Mouse (Mus musculus) ES-E14 (cell line): ENCODE measurements around the gene Tbl3. TPM values are rescaled to one million over a fixed set of nuclear protein-coding genes. Genes with fewer than 3 reads are reported as not detected.

Source experiments
- DNase-seq: peaks from one replicate; pipeline ENCODE4 v3.0.0-alpha.2; 2013; ENCODE audit warnings: low read depth, low spot score
- H3K27ac ChIP-seq: 2 replicates; pipeline ENCODE4 v1.5.1; 2012; ENCODE audit warnings: low read depth, mild to moderate bottlenecking, low read length, moderate library complexity, mixed read lengths; ENCODE audit not compliant: poor library complexity, insufficient read depth, severe bottlenecking
- H3K36me3 ChIP-seq: 2 replicates; pipeline ENCODE4 v1.6.1; 2012; ENCODE audit warnings: mild to moderate bottlenecking, low read length, moderate library complexity, mixed read lengths; ENCODE audit not compliant: control insufficient read depth, poor library complexity, insufficient read depth, severe bottlenecking
- H3K4me1 ChIP-seq, 2 experiments: fragments of 150-350 bp in 1 of 2; sonication (generic) in 1 of 2; 2 replicates each; pipeline ENCODE4 v1.6.1; 2012; ENCODE audit warnings: low read length in 2 of 2, mild to moderate bottlenecking in 1 of 2, mixed read lengths in 1 of 2; ENCODE audit not compliant: control insufficient read depth in 2 of 2, insufficient read depth in 2 of 2, poor library complexity in 1 of 2
- H3K4me3 ChIP-seq, 2 experiments: fragments of 150-350 bp in 1 of 2; sonication (generic) in 1 of 2; 2 replicates each; pipeline ENCODE4 v1.5.1; 2012; ENCODE audit warnings: low read length in 2 of 2, low read depth in 1 of 2, mild to moderate bottlenecking in 1 of 2, mixed read lengths in 1 of 2; ENCODE audit not compliant: insufficient read depth in 1 of 2, poor library complexity in 1 of 2, severe bottlenecking in 1 of 2
- H3K9ac ChIP-seq: 2 replicates; pipeline ENCODE4 v1.6.1; 2012; ENCODE audit warnings: low read depth, mild to moderate bottlenecking, low read length, mixed read lengths; ENCODE audit not compliant: poor library complexity, insufficient read depth, severe bottlenecking
- H3K9me3 ChIP-seq: fragments of 150-350 bp; sonication (generic); 2 replicates; pipeline ENCODE4 v1.6.1; 2012; ENCODE audit warnings: low read depth, mild to moderate bottlenecking, low read length; ENCODE audit not compliant: control insufficient read depth, insufficient read depth
- CHD2 ChIP-seq: IDR thresholded peaks from 2 replicates; pipeline ENCODE4 v1.6.1; 2014; ENCODE audit warnings: mild to moderate bottlenecking, low read depth, low read length, inconsistent platforms
- HCFC1 ChIP-seq: IDR thresholded peaks from 2 replicates; pipeline ENCODE4 v1.6.1; 2012; ENCODE audit warnings: low read length, inconsistent platforms, borderline replicate concordance; ENCODE audit not compliant: insufficient read depth
- MAFK ChIP-seq: IDR thresholded peaks from 2 replicates; pipeline ENCODE4 v1.6.1; 2014; ENCODE audit warnings: mild to moderate bottlenecking, low read depth, low read length, inconsistent platforms; ENCODE audit not compliant: insufficient read depth
- ZC3H11A ChIP-seq: IDR thresholded peaks from 2 replicates; pipeline ENCODE4 v1.6.1; 2012; ENCODE audit warnings: low read depth, mild to moderate bottlenecking, inconsistent platforms, low read length, borderline replicate concordance
- ZNF384 ChIP-seq: IDR thresholded peaks from 2 replicates; pipeline ENCODE4 v1.6.1; 2012; ENCODE audit warnings: low read depth, low read length, inconsistent platforms
- in situ Hi-C, 2 experiments: fragments of 600-800 bp; cut with MboI; formaldehyde crosslinking; loops; one replicate each; pipeline ENCODE4 v1.15.1; 2025; ENCODE audit warnings: low sequenced_read_pairs in 2 of 2, inconsistent platforms in 1 of 2; ENCODE audit not compliant: unreplicated experiment in 2 of 2
- total RNA-seq: library from RNA; depleted of rRNA; stranded (reverse); fragments of 300-350 nt; gene quantifications from 2 replicates; pipeline ENCODE4 v1.2.3, GENCODE M21; 2012

The Tbl3 gene
- total RNA-seq, 1 experiment = 108 TPM

DNA sequence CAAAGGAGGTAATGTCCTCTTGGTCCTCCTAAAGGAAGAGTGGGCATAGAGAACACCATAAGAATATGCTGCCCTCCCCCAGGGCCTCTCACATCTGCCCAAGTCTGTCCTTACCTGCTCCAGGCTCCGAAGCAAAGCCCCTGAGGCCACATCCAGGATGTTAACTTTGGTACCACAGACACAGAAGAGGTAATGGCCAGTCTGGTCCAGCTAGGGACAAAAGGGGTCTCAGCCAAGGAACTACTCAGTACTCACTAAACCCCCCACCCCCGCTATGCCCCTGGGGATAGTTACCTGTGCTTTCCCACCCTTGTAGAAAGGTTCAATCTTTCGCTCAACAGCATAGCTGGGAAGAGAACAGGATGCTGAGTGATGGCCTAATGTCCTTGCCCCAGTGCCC, 1.6 kb downstream of the Tbl3 start:
- no peaks in the 10 kb centered on the region; a peak in 1 of 4 replicates for H3K4me1 ChIP-seq
- no peaks in the 10 kb centered on the region for H3K9me3 ChIP-seq
- DNase-seq = no peak
- H3K4me3 ChIP-seq = no peak overlapping the region
- no peak overlapping the region for H3K9ac ChIP-seq
- in situ Hi-C loops = no loop called here
- no peak overlapping the region for H3K27ac ChIP-seq
- TF ChIP-seq CHD2 = no peak
- no peak for TF ChIP-seq HCFC1
- peaks cover 41% of the 10 kb centered on the region for H3K36me3 ChIP-seq

DNA sequence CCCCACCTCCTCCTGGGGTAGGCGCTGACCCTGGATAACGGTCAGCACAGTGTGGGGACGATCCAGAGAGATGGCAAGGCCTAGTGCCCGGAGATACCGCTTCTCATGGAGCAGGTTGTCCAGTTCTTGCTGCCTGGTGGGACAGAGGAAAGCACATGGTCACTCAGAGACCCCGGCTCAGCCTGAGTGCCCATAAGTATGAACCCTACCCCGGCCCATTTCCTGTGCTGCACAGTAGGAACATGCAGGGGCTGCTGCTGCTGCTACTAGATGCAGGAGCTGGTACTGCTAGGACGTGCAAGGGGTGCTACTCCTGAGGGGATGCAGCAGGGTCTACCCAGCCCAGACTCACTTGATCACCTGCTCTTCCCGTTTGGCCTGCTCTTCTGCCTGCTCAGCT, 6.2 kb downstream of the Tbl3 start:
- no peak overlapping the region for H3K27ac ChIP-seq
- H3K9ac ChIP-seq = no peak overlapping the region
- H3K4me1 ChIP-seq = peaks cover 11 to 13% of the 10 kb centered on the region in 2 experiments
- TF ChIP-seq HCFC1 = no peak
- no peak for TF ChIP-seq ZC3H11A
- no peak for TF ChIP-seq MAFK
- TF ChIP-seq ZNF384 = no peak
- no peak for TF ChIP-seq CHD2
- in situ Hi-C loops = no loop called here
- DNase-seq = no peak
- H3K4me3 ChIP-seq = no peak overlapping the region
- H3K9me3 ChIP-seq = no peaks in the 10 kb centered on the region
- peaks cover 55% of the 10 kb centered on the region for H3K36me3 ChIP-seq

GRCm38 (mm10) chr17:24699473-24699872, 8.0 kb downstream of the Tbl3 start:
- H3K4me3 ChIP-seq = no peak overlapping the region
- no peak overlapping the region for H3K9ac ChIP-seq
- in situ Hi-C loops = no loop called here
- H3K9me3 ChIP-seq = no peaks in the 10 kb centered on the region
- no peak for DNase-seq
- H3K36me3 ChIP-seq = peaks cover 44% of the 10 kb centered on the region
- no peak for TF ChIP-seq CHD2
- no peak for TF ChIP-seq ZNF384
- H3K27ac ChIP-seq = no peak overlapping the region
- peaks cover 11 to 13% of the 10 kb centered on the region in 2 experiments for H3K4me1 ChIP-seq

DNA sequence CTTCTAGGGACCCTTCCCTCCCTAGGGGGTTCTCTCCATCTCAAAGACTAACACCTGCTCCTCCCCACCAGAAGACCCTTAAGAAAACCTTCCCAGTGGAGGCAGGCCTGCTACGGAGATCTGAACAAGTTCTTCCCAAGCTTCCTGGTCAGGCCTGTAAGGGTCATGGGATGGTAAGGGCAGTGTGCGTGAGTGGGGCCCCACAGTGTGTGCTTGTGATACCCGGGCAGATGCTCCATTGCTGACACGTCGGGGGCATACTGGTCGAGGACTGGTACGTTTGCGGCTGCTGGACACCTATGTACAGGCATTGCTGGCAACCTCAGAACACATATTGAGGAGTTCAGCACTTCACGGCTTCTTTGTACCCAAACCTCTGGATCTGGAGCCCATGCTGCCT, 8.7 kb downstream of the Tbl3 start:
- Histone ChIP-seq H3K9me3 (no peaks in the 10 kb centered on the region), H3K9ac (peak overlapping the region; percentile 2; the same call in 1 of the 2 replicates), H3K4me3 (no peak overlapping the region), H3K36me3 (peaks cover 40% of the 10 kb centered on the region), H3K27ac (peak overlapping the region; percentile 55; the same call in 1 of the 2 replicates), H3K4me1 (peaks cover 11 to 13% of the 10 kb centered on the region in 2 experiments)
- in situ Hi-C loops = no loop called here
- no peak for DNase-seq
- TF ChIP-seq ZNF384 (no peak), CHD2 (no peak)

DNA sequence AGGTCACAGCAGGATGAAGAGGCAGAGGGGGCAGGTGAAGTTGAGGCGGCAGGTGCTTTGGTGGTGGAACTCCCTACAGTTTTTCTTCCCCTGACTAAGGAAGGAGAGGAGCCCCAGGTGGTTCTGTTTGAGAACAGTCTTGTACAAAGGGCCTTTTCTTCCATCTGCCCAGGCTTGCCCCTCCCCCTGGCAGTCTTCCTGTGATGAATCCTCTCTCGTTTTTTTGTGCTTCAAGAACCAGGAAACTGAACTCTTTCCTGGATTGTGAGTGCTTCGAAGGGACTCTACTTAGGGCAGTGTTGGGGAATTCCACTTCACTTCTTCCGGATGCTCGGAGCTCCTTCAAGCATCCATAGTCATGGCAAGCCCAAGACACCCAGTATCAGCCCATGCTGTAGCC, 9.5 kb downstream of the Tbl3 start:
- H3K9me3 ChIP-seq = no peaks in the 10 kb centered on the region
- H3K9ac ChIP-seq = peak overlapping the region; percentile 2; the same call in 1 of the 2 replicates
- H3K4me3 ChIP-seq = peak overlapping the region in 1 of 2 experiments; percentile 27; a peak in 2 of 4 replicates
- peak overlapping the region; percentile 55 for H3K27ac ChIP-seq
- DNase-seq = no peak
- peaks cover 11 to 13% of the 10 kb centered on the region in 2 experiments for H3K4me1 ChIP-seq
- H3K36me3 ChIP-seq = peaks cover 41% of the 10 kb centered on the region
- TF ChIP-seq ZC3H11A = no peak
- no peak for TF ChIP-seq ZNF384
- no peak for TF ChIP-seq CHD2
- TF ChIP-seq MAFK = no peak
- TF ChIP-seq HCFC1 = no peak
- in situ Hi-C loops = no loop called here
